Mouse (Mus musculus): ENCODE measurements around the gene Acot7. TPM values are rescaled to one million over a fixed set of nuclear protein-coding genes. Genes with fewer than 3 reads are reported as not detected.
"Not testable (repeated sequence)": the region's sequence is repeated elsewhere in the genome, so short reads cannot be mapped to it uniquely, and the experiment has no call there.

Acot7 gene
- polyA plus RNA-seq, 1 experiment from 2014 or later = 63.4 TPM

GRCm38 (mm10) chr4:152226901-152227486 lies 49.1 kb downstream of the Acot7 start:
- Histone ChIP-seq H3K36me3 (peaks cover 38% of the 10 kb centered on the region), H3K9me3 (replicated peaks) (no peaks in the 10 kb centered on the region), H3K4me1 (replicated peaks) (peaks cover 15% of the 10 kb centered on the region; the same call in 1 of the 2 replicates), H3K9ac (no peak overlapping the region), H3K27me3 (replicated peaks) (no peaks in the 10 kb centered on the region), H3K27ac (ENCODE audit: poor library complexity, severe bottlenecking) (no peak overlapping the region), H3K4me2 (no peak overlapping the region), H3K4me3 (no peak overlapping the region)
- WGBS = 80% methylated on average over 13 of the region's 13 CpGs
- ATAC-seq (ENCODE audit: insufficient number of reproducible peaks, low FRiP score) = no peak

DNA sequence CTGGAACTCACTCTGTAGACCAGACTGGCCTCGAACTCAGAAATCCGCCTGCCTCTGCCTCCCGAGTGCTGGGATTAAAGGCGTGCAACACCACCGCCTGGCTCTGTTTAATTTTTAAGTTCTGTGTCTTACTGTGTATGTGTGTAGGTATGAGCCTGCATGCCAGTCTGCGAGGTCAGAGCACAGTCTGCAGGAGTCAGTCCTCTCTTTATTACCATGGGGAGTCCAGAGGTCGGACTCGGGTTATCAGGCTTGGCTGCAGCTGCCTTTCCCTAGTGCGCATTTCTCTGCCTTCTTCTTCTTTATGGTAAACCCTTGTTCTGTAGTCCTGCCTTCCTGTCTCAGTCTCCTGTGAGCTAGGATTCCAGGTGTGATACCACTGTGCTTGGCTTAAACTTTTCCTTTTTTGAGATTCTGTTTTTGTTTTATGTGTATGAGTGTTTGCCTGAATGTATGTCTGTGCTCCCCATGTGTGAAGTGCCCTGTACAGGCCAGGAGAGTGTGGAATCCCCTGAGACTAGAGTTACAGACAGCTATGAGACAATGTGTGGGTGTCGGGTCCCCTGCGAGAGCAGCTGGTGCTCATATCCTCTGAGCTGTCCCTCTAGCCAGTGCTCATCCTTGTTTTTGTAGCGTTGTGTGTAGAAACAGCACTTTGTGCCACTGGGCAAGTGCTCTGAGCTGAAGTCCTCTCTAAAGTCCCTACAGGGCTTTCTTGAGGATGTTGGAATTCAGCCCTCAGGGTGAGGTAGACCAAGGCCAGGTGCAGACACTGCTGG lies 50.0 kb downstream of the Acot7 start:
- Histone ChIP-seq H3K27me3 (replicated peaks) (no peaks in the 10 kb centered on the region), H3K9me3 (replicated peaks) (no peaks in the 10 kb centered on the region), H3K4me3 (no peak overlapping the region), H3K9ac (no peak overlapping the region), H3K4me1 (replicated peaks) (peaks cover 12% of the 10 kb centered on the region; the same call in 1 of the 2 replicates), H3K27ac (ENCODE audit: poor library complexity, severe bottlenecking) (no peak overlapping the region), H3K4me2 (no peak overlapping the region), H3K36me3 (peaks cover 40% of the 10 kb centered on the region)
- WGBS = 73% methylated on average over 12 of the region's 12 CpGs
- no peak for ATAC-seq (ENCODE audit: insufficient number of reproducible peaks, low FRiP score)

- H3K9ac ChIP-seq; ATAC-seq (ENCODE audit: insufficient number of reproducible peaks, low FRiP score); H3K9me3 ChIP-seq (replicated peaks); H3K4me3 ChIP-seq; H3K4me2 ChIP-seq; H3K27me3 ChIP-seq (replicated peaks); H3K27ac ChIP-seq (ENCODE audit: poor library complexity, severe bottlenecking): not testable (repeated sequence)
- WGBS = 37% methylated on average over 4 of the region's 4 CpGs
- H3K36me3 ChIP-seq = peaks cover 26% of the 10 kb centered on the region
- peaks cover 12% of the 10 kb centered on the region; the same call in 1 of the 2 replicates for H3K4me1 ChIP-seq (replicated peaks)
These were observed 52.4 kb downstream of the Acot7 start for GRCm38 (mm10) chr4:152230331-152230730.

GRCm38 (mm10) chr4:152231326-152231725 lies 53.4 kb downstream of the Acot7 start:
- 85% methylated on average over 7 of the region's 7 CpGs for whole genome bisulfite sequencing
- H3K4me1 ChIP-seq (replicated peaks) = peaks cover 12% of the 10 kb centered on the region; the same call in 1 of the 2 replicates
- H3K9ac ChIP-seq = no peak overlapping the region
- no peak for ATAC-seq (ENCODE audit: insufficient number of reproducible peaks, low FRiP score)
- no peak overlapping the region for H3K27ac ChIP-seq (ENCODE audit: poor library complexity, severe bottlenecking)
- no peaks in the 10 kb centered on the region for H3K27me3 ChIP-seq (replicated peaks)
- H3K4me3 ChIP-seq = no peak overlapping the region
- peaks cover 36% of the 10 kb centered on the region for H3K36me3 ChIP-seq
- H3K4me2 ChIP-seq = no peak overlapping the region
- no peaks in the 10 kb centered on the region for H3K9me3 ChIP-seq (replicated peaks)

GRCm38 (mm10) chr4:152232411-152232903 lies 54.5 kb downstream of the Acot7 start:
- no peak overlapping the region for H3K9ac ChIP-seq
- no peak overlapping the region for H3K4me2 ChIP-seq
- ATAC-seq (ENCODE audit: insufficient number of reproducible peaks, low FRiP score) = no peak
- H3K27ac ChIP-seq (ENCODE audit: poor library complexity, severe bottlenecking) = no peak overlapping the region
- WGBS = 87% methylated on average over 4 of the region's 4 CpGs
- H3K36me3 ChIP-seq = peaks cover 47% of the 10 kb centered on the region
- H3K27me3 ChIP-seq (replicated peaks) = no peaks in the 10 kb centered on the region
- H3K4me1 ChIP-seq (replicated peaks) = peaks cover 7% of the 10 kb centered on the region; the same call in 1 of the 2 replicates
- no peaks in the 10 kb centered on the region for H3K9me3 ChIP-seq (replicated peaks)
- H3K4me3 ChIP-seq = no peak overlapping the region

- no peak for ATAC-seq (ENCODE audit: insufficient number of reproducible peaks, low FRiP score)
- Histone ChIP-seq H3K27ac (ENCODE audit: poor library complexity, severe bottlenecking) (no peak overlapping the region), H3K9ac (0 out of 2 replicates have a peak overlapping the region, but pooled peaks have one; percentile 14), H3K9me3 (replicated peaks) (no peaks in the 10 kb centered on the region), H3K27me3 (replicated peaks) (no peaks in the 10 kb centered on the region), H3K4me3 (no peak overlapping the region), H3K36me3 (peaks cover 54% of the 10 kb centered on the region), H3K4me2 (no peak overlapping the region), H3K4me1 (replicated peaks) (peaks cover 50% of the 10 kb centered on the region)
- 41% methylated on average over 4 of the region's 4 CpGs for WGBS
These were observed 62.0 kb downstream of the Acot7 start for GRCm38 (mm10) chr4:152239974-152240373.

GRCm38 (mm10) chr4:152243241-152243891 lies 65.4 kb downstream of the Acot7 start:
- Histone ChIP-seq H3K36me3 (peaks cover 25% of the 10 kb centered on the region), H3K27ac (ENCODE audit: poor library complexity, severe bottlenecking) (no peak overlapping the region), H3K9ac (peak overlapping the region; percentile 9; the same call in 1 of the 2 replicates), H3K27me3 (replicated peaks) (no peaks in the 10 kb centered on the region), H3K4me1 (replicated peaks) (peaks cover 82% of the 10 kb centered on the region), H3K4me3 (no peak overlapping the region), H3K4me2 (no peak overlapping the region), H3K9me3 (replicated peaks) (no peaks in the 10 kb centered on the region)
- WGBS = 74% methylated on average over 9 of the region's 9 CpGs
- no peak for ATAC-seq (ENCODE audit: insufficient number of reproducible peaks, low FRiP score)

DNA sequence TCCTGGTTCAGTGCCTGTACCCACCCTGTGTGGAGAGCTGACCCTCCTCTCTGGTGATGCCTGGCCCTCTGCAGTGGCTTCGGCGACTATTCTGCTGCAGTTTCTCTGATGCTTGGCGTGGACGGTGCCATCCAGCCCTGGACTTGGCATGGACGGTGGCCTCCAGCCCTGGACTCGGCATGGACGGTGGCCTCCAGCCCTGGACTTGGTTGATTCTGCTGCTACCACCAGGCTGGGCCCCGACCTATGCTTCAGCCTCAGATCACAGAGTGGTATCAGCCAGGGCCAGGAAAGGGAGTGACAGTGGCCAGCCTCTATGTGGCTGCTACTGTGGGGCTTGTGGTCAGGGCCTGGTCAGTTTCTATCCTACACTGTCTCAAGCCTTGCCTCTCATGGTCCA lies 66.0 kb downstream of the Acot7 start:
- WGBS = 90% methylated on average over 8 of the region's 8 CpGs
- Histone ChIP-seq H3K9ac (peak overlapping the region; percentile 9), H3K4me2 (no peak overlapping the region), H3K9me3 (replicated peaks) (no peaks in the 10 kb centered on the region), H3K4me3 (no peak overlapping the region), H3K27me3 (replicated peaks) (no peaks in the 10 kb centered on the region), H3K27ac (ENCODE audit: poor library complexity, severe bottlenecking) (peak overlapping the region; percentile 84), H3K36me3 (peaks cover 21% of the 10 kb centered on the region), H3K4me1 (replicated peaks) (peaks cover 76% of the 10 kb centered on the region)
- ATAC-seq (ENCODE audit: insufficient number of reproducible peaks, low FRiP score) = no peak

DNA sequence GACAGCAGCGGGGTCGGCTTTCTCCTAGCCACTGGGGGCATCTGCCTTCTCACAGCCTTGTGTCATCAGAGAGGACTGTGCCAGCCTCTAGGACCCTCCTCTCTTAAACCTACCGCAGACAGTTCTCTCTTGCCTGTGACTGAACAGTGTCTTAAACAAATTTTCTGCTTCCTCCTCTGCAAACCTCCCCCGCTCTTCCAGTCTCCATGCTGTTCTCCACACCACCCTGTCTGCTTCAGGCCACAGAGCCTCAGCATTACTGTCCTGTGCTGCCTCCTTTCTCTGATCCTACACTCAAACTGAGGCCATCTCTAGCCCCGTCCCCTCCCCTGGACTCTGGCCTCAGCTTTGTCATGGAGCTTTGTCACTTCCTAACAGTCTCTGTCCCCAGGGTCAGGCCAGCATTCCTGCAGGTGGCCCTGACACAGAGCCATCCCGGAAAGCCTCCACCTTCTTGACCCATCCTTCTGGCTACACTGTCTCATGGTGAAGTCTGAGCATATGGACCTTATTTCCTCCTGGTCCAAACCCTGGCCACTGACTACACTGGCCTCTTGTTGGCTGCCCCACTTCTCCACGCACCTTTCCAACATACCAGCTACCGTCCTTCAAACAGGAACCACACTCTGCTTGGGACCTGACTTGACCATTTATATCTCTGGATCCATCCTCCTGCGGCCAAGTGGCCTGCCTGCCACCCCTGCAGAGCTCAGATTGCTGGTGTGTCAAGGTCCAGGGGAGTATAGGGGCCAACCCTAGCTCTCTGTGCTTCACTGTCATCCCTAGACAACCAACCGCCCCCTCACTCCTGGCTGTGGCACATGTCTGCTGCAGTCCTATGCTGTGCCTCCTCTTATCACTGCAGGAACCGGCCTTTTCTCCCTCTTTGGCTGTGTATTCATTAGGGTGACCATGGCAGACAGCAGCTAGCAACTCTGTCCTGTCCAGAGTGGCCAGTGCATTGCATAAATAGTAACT lies 66.9 kb downstream of the Acot7 start:
- Histone ChIP-seq H3K27me3 (replicated peaks) (no peaks in the 10 kb centered on the region), H3K27ac (ENCODE audit: poor library complexity, severe bottlenecking) (peak overlapping the region; percentile 84), H3K4me2 (no peak overlapping the region), H3K36me3 (peaks cover 20% of the 10 kb centered on the region), H3K4me1 (replicated peaks) (peaks cover 71% of the 10 kb centered on the region), H3K9ac (peak overlapping the region; percentile 9; the same call in 1 of the 2 replicates), H3K4me3 (no peak overlapping the region), H3K9me3 (replicated peaks) (no peaks in the 10 kb centered on the region)
- ATAC-seq (ENCODE audit: insufficient number of reproducible peaks, low FRiP score) = no peak
- 62% methylated on average over 11 of the region's 11 CpGs for WGBS

- Histone ChIP-seq H3K9ac (no peak overlapping the region), H3K4me2 (no peak overlapping the region), H3K4me1 (replicated peaks) (peaks cover 59% of the 10 kb centered on the region), H3K9me3 (replicated peaks) (no peaks in the 10 kb centered on the region), H3K4me3 (no peak overlapping the region), H3K27me3 (replicated peaks) (no peaks in the 10 kb centered on the region), H3K36me3 (peaks cover 10% of the 10 kb centered on the region), H3K27ac (ENCODE audit: poor library complexity, severe bottlenecking) (peak overlapping the region; percentile 84)
- ATAC-seq (ENCODE audit: insufficient number of reproducible peaks, low FRiP score) = peak; percentile 35; the same call in 1 of the 2 replicates
- whole genome bisulfite sequencing = 46% methylated on average over 6 of the region's 6 CpGs
These were observed 68.1 kb downstream of the Acot7 start for GRCm38 (mm10) chr4:152246011-152246410.
